Mouse (Mus musculus) frontal cortex, postnatal 14 days (tissue): ENCODE results near the gene Gtf3c5.

Experiments
- DNase-seq, 2 experiments: peaks; one replicate each; pipeline ENCODE4 v3.0.0; 2022; ENCODE audit warnings: low spot score in 2 of 2

The Gtf3c5 gene

GRCm38 (mm10) chr2:28607341-28608165 lies 24.0 kb upstream of the Gtf3c5 start:
- no peak for DNase-seq

- DNase-seq: no peak
Observed at GRCm38 (mm10) chr2:28606601-28607340, 23.2 kb upstream of the Gtf3c5 start.

DNA sequence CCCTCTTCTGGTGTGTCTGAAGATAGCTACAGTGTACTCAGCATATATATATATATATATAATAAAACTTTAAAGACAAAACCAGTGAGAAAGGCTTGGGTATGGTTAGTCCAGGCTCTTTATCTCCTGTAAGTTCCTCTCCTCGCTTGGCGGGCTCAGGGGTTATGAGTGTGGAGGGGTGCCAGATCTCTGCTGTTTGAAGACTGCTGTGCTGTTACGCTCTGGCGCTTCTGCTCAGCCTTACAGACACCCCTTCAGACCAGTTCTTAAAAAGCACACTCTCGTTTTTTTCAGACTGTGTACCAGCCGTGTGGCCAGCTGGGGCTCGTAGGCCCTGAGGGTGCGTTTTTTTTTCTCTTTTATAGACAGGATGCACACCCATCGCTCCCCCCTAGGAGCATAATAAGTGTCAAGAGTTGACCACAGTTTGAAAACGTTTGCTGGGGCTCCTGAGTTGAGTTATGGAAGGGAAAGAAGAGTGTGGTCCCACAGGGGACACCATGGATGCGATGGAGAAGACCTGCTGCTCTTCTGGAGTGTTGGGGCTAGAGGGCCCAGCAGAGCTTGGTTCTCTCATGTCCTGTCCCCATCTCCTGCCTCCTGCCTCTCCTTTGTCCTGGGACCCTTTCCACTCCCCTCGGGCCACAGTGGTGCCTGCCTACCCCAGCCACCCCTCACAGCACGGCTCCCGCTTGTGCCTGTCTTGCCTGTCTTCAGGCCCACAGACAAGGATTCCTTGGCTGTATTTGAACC lies 22.4 kb upstream of the Gtf3c5 start:
- DNase-seq: no peak

DNA sequence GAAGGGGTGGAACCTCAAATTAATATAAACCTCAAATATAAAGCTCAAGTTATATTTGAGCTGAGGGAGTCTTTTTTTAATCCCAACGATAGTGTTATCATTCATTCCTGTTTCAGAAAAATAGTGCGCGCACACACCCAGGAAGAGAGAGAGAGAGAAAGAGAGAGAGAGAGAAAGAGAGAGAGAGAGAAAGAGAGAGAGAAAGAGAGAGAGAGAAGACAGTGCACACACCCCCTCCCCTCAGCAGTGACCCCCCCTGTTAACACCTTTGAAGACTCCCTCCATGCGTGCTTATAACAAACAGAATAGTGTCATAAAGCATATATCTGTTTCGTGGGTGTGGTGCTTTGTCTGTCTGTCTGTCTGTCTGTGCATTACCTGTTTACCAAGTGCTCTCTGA lies 20.0 kb upstream of the Gtf3c5 start:
- DNase-seq: no peak

DNA sequence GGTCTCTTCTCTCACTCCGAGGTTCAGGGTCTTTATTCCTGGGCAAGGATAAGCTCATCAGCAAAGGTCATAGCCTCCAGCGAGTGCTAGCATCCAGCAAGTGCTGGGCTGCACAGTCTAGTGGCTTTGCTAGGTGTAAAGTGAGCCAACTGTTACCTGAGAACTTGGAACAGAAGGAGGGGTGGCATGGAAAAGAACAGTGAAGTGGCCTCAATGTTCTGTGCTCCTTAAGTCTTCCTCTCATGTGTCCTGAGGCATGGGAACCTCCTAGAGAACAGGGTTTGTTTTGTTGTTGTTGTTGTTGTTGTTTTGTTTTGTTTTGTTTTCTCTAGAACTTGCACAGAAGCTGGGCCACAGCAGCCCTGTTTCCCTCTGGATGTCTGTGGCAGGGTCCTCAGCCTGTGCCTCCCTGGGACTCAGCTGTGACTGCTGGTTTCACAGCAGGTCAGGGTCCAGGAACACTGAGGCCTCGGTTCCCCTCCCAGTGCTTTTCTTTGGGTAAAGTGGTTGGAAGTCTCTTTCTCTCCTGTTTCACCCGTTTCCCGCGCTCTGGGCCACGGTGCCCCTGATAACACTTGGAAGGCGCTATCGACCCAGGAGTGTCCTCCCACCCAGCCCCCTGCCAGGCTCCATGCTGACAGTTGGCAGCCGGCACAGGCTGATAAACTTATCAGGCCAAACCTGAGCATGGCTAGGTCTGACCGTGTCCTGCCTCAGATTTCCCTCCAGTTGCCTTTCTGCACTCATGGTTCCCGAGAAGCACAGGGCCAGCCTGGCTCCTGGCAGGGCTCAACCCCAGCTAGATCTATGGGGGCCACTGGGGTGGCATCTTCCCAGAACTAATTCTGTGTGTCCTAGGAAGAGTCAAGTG lies 18.4 kb upstream of the Gtf3c5 start:
- DNase-seq: no peak

- DNase-seq: no peak
Observed at GRCm38 (mm10) chr2:28599569-28599900, 16.0 kb upstream of the Gtf3c5 start.

DNA sequence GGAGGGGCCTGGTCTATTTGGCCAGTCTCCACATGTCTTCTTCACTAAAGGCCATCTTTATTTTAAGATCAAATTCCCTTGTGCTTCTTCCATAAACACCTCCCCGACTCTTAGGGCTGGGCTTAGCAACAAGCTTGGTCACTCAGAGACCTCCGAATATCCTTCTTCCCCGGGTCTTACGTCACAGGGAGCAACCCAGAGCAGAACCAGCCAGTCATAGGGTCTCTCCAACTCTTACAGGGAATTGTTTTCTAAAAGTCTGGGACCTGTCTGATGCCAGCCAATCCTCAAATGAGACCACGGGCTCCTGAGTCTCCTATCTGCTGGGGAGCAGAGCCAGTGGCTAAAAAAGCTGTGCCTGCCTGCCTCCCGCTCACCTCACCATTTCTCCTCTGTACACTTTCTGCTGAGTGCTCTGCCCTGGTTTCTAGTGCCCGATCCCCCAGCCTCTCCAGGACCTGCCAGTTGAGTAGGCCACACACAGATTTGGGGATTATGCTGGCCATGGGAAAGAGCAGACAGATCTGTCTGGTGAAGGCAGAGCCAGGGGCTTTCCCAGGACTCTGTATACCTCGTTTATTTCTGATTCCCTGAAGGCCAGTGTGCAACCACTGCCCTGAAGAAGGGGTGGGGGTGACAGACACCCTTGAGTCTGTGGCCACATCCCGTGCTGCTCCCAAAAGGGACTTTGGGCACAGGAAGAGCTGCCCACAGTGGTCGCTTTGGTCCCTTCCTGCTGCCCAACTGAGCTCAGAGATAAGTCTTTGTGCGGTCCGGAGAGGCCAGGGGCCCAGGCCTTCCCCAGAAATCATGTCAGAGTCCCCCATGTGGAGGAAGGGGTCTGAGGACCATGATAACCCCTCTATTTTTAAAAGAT lies 15.4 kb upstream of the Gtf3c5 start:
- no peak for DNase-seq

- DNase-seq: no peak
Observed at GRCm38 (mm10) chr2:28597733-28598547, 14.4 kb upstream of the Gtf3c5 start.

DNA sequence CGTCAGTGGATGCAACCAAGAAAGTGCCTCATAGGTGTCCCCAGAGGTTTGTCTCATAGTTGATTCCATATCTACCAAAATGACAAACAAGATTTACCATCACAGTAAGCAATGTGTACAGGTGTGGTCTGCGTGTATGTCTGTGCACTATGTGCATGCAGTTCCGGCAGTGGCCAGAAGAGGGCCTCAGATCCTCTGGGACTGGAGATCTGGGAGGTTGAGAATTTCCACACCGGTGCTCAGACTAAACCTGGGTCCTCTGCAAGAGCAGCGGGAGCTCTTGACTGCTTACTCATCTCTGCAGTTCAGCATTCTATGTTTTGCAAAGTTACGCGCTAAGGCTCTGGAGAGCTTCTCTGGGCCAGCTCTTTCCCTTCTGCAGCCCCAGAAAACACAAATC lies 13.4 kb upstream of the Gtf3c5 start:
- no peak for DNase-seq

DNA sequence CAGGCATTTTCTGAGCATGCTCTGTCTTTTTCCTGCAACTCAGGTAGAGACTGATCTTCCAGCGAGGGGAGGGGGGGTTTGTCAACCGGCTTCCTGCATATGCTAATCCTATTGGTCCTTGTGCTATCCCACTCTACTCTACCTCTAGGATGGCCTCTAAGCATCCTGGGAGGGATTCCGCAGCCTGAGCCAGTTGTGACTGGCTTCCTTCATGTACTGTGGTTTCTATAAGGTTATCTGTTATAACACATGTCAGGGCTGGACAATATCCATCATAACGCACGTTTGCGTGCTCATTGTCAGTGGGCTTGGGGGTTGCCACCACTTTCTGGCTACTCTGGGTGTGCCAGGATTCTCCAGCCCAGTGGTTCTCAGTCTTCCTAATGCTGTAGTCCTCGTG lies 12.5 kb upstream of the Gtf3c5 start:
- DNase-seq: no peak

DNA sequence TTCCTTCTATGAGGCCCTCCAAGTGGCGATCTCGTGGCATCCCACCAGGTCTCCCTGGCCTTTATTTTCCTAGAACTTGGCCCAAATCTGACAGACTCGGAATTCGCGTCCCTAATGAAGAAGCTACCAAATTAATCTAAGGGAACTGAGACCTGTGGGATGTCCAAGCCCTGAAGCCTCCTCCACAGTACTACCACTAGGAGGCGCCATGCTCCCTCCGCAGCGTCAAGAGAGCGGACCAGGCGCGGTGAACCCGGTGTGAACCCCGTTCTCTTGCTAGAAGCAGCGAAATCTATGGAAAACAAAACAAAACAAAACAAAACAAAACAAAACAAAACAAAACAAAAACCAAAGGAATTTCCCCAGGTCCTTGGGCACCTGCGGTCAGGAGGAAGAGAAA lies 9.3 kb upstream of the Gtf3c5 start:
- DNase-seq: peak in 1 of 2 experiments; percentile 36

GRCm38 (mm10) chr2:28591479-28591878 lies 7.9 kb upstream of the Gtf3c5 start:
- DNase-seq: no peak

DNA sequence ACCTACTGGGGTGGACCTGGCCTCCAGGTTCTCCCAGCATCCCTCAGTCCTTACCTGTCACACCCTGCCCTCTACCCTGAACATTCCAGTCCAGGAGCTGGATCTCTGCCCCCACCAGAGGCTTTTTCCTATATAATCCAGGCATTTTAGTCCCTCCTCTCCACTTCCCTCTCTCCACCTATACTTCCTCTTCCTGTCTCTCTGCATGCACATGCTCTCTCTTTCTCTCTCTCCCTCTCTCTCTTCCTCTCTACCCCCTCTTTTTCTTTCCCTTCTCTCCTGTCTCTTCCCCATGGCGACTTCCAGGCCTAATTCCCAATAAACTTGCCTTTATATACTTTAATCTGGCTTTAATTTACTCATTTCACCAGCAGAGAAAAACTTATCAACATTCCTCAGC lies 5.0 kb upstream of the Gtf3c5 start:
- no peak for DNase-seq

DNA sequence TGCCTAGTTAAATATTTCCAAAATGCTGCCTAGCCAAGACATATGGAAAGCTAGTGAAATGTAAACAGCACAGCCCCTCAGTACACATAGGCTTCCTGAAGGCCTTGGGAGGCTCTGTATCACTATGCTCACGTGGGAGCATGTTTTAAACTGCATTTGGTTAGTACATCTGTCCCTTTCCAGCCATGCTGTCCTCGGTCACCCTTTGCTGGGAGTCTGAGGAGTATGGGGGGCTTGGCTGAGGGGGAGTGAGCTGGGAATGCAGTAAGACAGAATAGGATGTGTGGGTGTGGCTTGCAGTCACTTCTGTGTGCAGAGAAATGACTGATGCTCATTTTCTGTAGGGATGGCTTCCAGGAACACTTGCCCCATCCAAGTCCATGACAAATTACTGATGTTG lies 2.2 kb upstream of the Gtf3c5 start:
- DNase-seq: no peak

DNA sequence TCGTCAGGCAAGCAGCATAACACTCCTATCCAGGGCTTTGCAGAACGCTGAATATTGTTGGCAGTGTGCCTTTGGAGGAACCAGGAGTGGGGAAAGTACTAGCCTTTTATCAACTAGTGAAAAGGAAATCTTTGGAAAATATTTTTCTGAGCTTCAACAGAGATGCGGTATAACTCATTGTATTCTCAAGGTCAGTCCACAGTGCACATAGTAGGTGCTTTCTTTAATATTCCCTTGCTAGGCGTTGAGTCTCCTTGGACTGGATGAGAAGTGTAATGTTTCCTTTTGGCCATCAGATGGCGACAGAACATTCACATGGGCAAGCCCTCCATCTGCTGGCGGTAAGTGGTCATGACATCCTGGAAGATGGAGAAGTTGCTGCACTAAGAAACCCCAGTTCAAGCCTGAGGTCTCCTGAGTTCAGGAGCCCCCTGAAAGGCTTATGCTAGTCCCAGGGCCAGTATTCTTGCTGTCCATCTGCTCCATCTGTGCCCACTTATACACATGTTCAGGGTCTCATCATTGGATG lies 1.6 kb upstream of the Gtf3c5 start:
- DNase-seq: peak; percentile 46 to 72

- DNase-seq: peak; percentile 86 to 89
Observed at GRCm38 (mm10) chr2:28582647-28583353, 751 bp downstream of the Gtf3c5 start.

DNA sequence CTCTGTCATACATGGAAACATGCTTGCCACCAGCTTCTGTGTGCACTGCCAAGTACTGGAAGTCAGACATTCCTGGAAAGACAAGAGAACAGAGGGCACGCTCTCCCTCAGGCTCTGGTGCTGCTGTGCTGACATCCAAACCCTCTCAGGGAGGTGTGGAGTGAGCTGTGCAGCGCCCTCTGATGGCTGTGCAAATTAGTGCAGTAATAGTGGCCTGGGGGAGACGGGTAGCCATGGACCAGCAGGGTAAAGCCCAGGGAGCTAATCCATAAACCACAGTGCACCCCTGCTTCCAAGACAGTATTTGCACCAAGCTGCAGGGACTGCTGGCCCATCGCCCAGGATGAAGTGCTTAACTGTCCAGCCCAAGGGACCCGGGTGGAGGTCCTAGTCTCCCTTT lies 5.5 kb downstream of the Gtf3c5 start:
- DNase-seq: no peak

- DNase-seq: no peak
Observed at GRCm38 (mm10) chr2:28576815-28577214, 6.7 kb downstream of the Gtf3c5 start.

GRCm38 (mm10) chr2:28575341-28575740 lies 8.2 kb downstream of the Gtf3c5 start:
- no peak for DNase-seq
